Mouse (Mus musculus) right cerebral cortex, postnatal 14 days (tissue): ENCODE measurements at regions not wholly inside any gene's neighbourhood (a gene's known extent, or its start where the extent isn't known, plus 50 kb on each side); places are given as distances from the start of the nearest gene placed in this dataset.

Source experiments
- DNase-seq: peaks from one replicate; pipeline ENCODE4 v3.0.0; 2022

DNA sequence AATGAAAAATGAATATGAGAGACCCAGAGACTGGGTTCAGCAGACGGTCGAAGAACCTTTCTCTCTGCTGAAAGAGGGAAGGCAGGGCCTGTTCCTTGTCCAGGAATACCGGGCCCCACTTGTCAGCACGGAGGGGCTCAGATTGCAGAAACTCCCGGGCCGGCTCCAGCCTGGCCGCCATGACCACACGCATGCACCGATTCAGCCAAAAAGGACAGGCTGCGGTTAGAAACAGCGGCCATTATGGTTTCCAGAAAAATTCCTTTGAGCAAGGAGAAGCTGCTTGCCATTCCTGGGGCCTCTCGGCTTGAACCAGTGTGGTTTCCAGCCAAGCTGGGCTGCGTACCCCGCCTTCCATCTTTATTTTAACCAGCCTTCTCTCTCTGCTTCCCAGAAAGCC, 64.7 kb upstream of the Tnrc6c start:
- DNase-seq = no peak

DNA sequence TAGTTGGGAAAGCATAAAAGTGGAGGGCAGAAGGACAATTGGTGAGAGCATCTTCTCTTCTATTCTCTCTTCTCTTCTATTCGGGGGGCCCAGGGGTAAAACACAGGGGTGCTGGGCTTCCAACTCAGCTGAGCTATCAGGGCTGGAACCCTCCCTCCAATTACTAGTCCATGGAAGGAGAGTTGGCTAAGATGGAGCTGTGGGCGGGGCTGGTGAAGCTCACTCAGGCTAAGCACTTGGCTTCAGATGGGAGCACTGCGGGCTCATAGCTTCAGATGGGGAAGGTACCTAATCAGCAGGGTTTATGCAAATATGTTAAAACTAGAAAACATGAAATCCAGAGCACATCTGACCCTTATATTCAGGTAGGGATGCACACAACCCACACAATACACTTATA, 61.5 kb upstream of the Tnrc6c start:
- DNase-seq = no peak

DNA sequence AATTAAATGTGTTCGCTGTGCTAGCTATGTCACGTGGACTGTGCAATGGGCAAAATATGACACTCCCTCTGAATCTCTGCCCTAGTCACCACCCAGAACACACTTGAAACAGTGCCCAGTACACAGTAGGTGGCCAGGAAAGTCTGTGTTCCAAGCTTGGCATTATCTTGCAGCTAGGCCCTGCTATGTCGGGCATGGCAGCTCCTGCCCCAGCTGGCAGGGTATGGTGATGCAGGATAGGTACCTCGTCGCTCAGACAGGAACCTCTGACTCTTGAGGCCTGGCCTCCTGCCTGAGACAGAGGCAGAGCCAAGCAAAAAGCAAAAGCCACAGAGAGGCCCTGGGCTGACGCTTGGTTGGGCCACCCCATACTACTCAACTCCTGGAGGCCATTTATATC, 57.9 kb upstream of the Tnrc6c start:
- no peak for DNase-seq

DNA sequence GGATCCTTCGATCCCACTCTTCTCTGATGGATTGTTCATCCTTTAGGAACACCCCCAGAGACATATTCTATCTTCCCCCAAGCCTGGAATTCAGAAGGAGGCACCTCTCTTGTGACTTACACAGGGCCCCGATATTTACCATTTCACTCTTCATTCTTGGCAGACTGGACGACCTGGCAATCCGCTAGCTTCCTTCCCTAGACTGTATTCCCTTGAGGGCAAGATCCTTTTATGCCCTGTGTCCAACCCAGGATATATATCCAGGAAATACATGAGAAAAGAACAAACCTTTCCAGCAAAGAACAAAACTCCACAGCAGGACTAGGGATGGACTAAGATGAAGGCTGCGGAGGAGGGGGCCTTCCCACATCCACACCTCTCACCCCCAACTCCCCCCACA, 56.3 kb upstream of the Tnrc6c start:
- no peak for DNase-seq

DNA sequence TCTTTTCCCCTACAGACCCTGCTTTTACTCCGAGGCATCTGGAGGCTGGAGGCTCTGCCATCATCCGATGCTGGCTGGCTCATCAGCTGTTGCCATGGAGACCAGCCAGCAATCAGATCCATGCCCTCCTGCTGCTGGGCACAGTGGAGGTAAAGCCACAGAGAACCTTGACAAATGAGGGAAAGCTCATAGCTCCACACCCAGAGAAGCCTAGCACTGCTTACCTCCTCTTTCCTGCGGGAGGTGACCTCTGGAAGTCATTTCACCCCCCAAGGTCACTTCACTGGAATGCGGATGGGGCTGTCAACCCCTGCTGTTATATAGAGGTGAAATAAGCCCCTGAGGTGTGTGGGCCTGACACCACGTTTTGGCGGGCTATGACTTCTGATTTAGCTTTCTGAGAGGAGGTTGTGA, 55.9 kb upstream of the Tnrc6c start:
- DNase-seq = peak; percentile 48

DNA sequence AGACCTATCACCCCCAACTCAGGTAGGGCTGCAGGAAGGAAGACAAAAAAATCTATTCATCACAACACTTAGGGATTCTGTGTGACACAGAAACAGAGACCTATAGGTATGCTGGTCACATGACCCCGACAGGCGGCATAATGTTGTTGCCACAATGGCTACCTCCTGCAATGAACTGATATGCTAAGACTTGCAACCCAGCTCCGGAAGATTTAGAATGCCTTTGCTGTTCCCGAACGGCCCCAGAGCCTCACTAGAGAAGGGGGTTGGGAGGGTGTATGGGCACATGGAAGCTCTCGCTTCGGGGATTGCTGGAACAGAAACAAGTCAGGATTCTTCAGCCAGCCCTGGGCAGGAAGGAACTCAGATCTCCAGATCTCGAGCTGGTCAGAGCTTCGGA, 55.5 kb upstream of the Tnrc6c start:
- no peak for DNase-seq

DNA sequence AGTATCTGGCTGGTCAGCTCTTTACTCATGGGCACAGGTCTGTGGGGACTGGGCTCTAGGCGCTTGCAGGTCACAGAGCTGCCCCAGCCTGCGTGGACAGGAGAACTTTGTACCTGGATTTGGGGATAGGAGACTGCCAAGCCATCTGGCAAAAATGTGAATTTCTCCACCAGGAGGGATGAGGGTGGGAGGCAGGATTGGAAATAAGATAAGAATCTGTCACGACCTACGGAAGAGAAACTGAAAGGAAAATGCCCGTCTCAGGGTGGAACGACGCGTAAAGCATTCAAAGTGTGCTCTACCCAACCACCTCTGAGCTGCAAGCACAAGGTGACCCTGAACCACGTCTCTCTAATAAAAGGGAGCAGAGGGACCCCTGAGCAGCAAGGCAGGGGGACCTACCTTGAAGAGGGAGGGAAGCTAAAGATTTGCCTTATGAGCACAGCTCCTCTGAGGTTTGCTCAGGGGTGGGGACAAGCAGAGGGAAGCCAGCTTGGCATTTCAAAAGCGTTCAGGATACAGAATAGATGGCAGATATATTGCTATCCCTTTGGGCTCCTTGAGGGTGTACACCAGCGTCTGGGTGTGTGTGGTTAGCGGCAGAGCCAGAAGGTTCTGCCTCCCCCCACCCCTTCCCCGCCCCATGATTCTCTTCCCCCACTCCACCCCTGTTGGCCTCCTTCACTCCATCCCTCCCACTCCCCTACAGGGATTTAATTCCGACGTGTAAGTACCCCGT, 54.9 kb upstream of the Tnrc6c start:
- DNase-seq = no peak

DNA sequence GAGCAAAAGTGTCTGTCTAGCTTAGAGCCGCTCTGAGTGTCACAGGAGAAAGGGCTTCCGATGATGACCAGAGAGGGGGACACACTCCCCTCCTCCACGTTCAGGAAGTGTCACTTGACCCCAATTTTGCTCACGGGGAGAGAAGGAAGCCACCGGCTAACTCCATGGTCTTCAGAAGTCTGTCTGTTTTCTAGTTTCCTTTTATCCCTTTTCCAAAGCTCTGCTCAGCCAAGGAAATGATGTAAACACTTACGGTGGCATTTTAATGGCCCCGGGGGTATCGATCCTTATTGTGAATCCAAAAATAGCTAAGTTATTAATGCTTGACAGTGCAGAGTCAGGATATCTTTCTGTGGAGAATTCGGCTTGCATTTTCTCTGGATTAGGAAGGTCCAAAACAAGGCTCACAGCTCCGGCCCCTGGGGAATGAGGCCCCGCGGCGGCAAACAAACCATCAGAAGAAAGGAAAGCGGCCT, 54.3 kb upstream of the Tnrc6c start:
- no peak for DNase-seq

DNA sequence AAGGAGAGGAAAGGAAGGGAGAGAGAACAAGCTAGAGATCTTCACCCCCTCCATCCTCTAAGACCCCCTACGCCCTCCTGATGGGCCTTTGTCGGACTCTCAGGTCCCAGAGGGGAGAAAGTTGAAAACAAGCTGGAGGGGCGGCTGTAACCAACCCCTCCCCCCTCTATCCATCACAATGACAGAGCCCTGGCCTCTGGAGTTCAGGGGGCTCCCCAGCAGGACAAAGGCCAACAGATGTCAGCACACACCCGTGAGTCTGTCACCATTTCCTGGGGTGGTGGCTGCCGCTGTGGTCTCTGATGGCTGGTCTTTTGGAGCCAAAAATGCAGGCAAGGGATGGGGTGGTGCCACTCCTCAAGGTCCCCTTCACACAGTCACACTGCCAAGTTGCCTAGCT, 52.9 kb upstream of the Tnrc6c start:
- no peak for DNase-seq

DNA sequence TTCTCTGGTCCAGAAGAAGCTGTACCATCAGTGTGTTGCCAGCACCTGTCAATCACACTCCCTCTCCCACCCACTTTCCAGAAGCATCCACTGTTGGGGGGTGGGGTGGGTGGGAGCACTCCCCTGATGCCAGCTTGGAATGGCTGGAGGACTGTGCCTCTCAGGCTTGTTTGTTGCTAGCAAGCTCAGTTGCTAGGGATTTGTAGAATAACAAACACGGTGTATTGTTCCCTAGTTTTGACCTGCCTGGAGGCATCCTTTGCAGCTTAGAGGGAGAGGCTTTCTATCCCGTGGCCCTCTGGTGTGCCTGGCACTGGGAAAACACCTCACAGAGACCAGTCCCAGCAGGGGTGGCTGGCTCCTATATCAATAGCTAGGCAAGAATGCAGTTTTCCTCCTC, 50.1 kb upstream of the Tnrc6c start:
- DNase-seq = no peak
